Mouse (Mus musculus) right cerebral cortex, postnatal 10 days (tissue): ENCODE results near the gene Slc20a1.

Source experiments
- DNase-seq, 2 experiments: peaks; one replicate each; pipeline ENCODE4 v3.0.0; 2021; ENCODE audit warnings: low spot score in 2 of 2

Slc20a1 gene

GRCm38 (mm10) chr2:129253631-129253970, 55.0 kb downstream of the Slc20a1 start:
- DNase-seq: no peak

GRCm38 (mm10) chr2:129254076-129254475, 55.5 kb downstream of the Slc20a1 start:
- DNase-seq: no peak

GRCm38 (mm10) chr2:129256006-129256405, 57.4 kb downstream of the Slc20a1 start:
- no peak for DNase-seq

- no peak for DNase-seq
Observed at GRCm38 (mm10) chr2:129258056-129258455, 59.5 kb downstream of the Slc20a1 start.

GRCm38 (mm10) chr2:129258475-129259211, 60.1 kb downstream of the Slc20a1 start:
- peak; percentile 74 to 81 for DNase-seq

- DNase-seq: no peak
Observed at GRCm38 (mm10) chr2:129260646-129261045, 62.1 kb downstream of the Slc20a1 start.
